Mouse (Mus musculus) intestine, embryonic 16.5 days (tissue): ENCODE measurements at regions not wholly inside any gene's neighbourhood (a gene's known extent, or its start where the extent isn't known, plus 50 kb on each side); places are given as distances from the start of the nearest gene placed in this dataset.
A peak's percentile ranks its signal among the peaks of the same experiment; 100 is the strongest.

Experiments
- ATAC-seq: fragments of 200-750 bp; cut with Nextera tagmentation; 2 replicates; pipeline ENCODE4 v1.8.0; 2017; ENCODE audit warnings: moderate TSS enrichment, moderate library complexity
- H3K27ac ChIP-seq: fragments of 300-500 bp; sonication (generic); 2 replicates; pipeline ENCODE4 v1.5.1; 2014; ENCODE audit warnings: mild to moderate bottlenecking, low read length
- H3K27me3 ChIP-seq: fragments of 300-500 bp; sonication (generic); replicated peaks from 2 replicates; pipeline ENCODE4 v1.6.1; 2014; ENCODE audit warnings: low read length, control low read depth, mixed read lengths; ENCODE audit not compliant: control insufficient read depth, insufficient read depth
- H3K36me3 ChIP-seq: fragments of 300-500 bp; sonication (generic); 2 replicates; pipeline ENCODE4 v1.6.1; 2014; ENCODE audit warnings: low read length, control low read depth; ENCODE audit not compliant: control insufficient read depth, insufficient read depth
- H3K4me1 ChIP-seq: fragments of 300-500 bp; sonication (generic); 2 replicates; pipeline ENCODE4 v1.6.1; 2014; ENCODE audit warnings: low read length, control low read depth, mixed read lengths; ENCODE audit not compliant: control insufficient read depth, insufficient read depth
- H3K4me2 ChIP-seq: fragments of 300-500 bp; sonication (generic); 2 replicates; pipeline ENCODE4 v1.6.1; 2014; ENCODE audit warnings: low read depth, low read length, control low read depth
- H3K4me3 ChIP-seq: fragments of 300-500 bp; sonication (generic); 2 replicates; pipeline ENCODE4 v1.5.1; 2014; ENCODE audit warnings: mild to moderate bottlenecking, low read length
- H3K9ac ChIP-seq: fragments of 300-500 bp; sonication (generic); 2 replicates; pipeline ENCODE4 v1.6.1; 2014; ENCODE audit warnings: low read depth, low read length
- H3K9me3 ChIP-seq: fragments of 300-500 bp; sonication (generic); 2 replicates; pipeline ENCODE4 v1.6.1; 2016; ENCODE audit warnings: low read length, control low read depth; ENCODE audit not compliant: control insufficient read depth
- WGBS: fragments of 180-500 bp; shearing (Covaris S2); extraction: QIAGEN DNeasy Blood & Tissue Kit; methylation state at CpG from one replicate; pipeline ENCODE4 v1.1.7; 2014; 5-methylcytosine and 5-hydroxymethylcytosine counted together

- H3K27me3 ChIP-seq, result no peaks in the 10 kb centered on the region
- ATAC-seq, result no peak
- H3K4me1 ChIP-seq, result 0 out of 2 replicates have a peak, but pooled peaks cover 2% of the 10 kb centered on the region
- H3K9ac ChIP-seq, result no peak overlapping the region
- H3K36me3 ChIP-seq, result no peaks in the 10 kb centered on the region
- H3K4me3 ChIP-seq, result no peak overlapping the region
- H3K9me3 ChIP-seq, result no peaks in the 10 kb centered on the region
- no peak overlapping the region for H3K4me2 ChIP-seq
- no peak overlapping the region for H3K27ac ChIP-seq
- 84% methylated on average over 3 of the region's 3 CpGs for WGBS
These were observed 105.8 kb upstream of the Cadm1 start for GRCm38 (mm10) chr9:47424191-47424590.

GRCm38 (mm10) chr9:47426712-47427111 is 103.3 kb upstream of the Cadm1 start:
- 0 out of 2 replicates have a peak, but pooled peaks cover 3% of the 10 kb centered on the region for H3K4me1 ChIP-seq
- H3K9ac ChIP-seq, result no peak overlapping the region
- H3K27me3 ChIP-seq, result no peaks in the 10 kb centered on the region
- no peak overlapping the region for H3K27ac ChIP-seq
- H3K36me3 ChIP-seq, result no peaks in the 10 kb centered on the region
- H3K9me3 ChIP-seq, result no peaks in the 10 kb centered on the region
- ATAC-seq, result no peak
- no peak overlapping the region for H3K4me2 ChIP-seq
- WGBS, result 81% methylated on average over 5 of the region's 5 CpGs
- H3K4me3 ChIP-seq, result no peak overlapping the region

- no peak overlapping the region for H3K4me3 ChIP-seq
- H3K27ac ChIP-seq, result no peak overlapping the region
- H3K9ac ChIP-seq, result no peak overlapping the region
- no peak overlapping the region for H3K4me2 ChIP-seq
- WGBS, result 58% methylated on average over 8 of the region's 8 CpGs
- H3K9me3 ChIP-seq, result no peaks in the 10 kb centered on the region
- 0 out of 2 replicates have a peak, but pooled peaks cover 3% of the 10 kb centered on the region for H3K4me1 ChIP-seq
- no peaks in the 10 kb centered on the region for H3K36me3 ChIP-seq
- H3K27me3 ChIP-seq, result no peaks in the 10 kb centered on the region
- ATAC-seq, result no peak
These were observed 101.1 kb upstream of the Cadm1 start for GRCm38 (mm10) chr9:47428710-47429341.

GRCm38 (mm10) chr9:47429691-47430090 is 100.3 kb upstream of the Cadm1 start:
- Histone ChIP-seq H3K4me2 (no peak overlapping the region), H3K9ac (no peak overlapping the region), H3K4me1 (0 out of 2 replicates have a peak, but pooled peaks cover 3% of the 10 kb centered on the region), H3K27me3 (no peaks in the 10 kb centered on the region), H3K9me3 (no peaks in the 10 kb centered on the region), H3K27ac (no peak overlapping the region), H3K4me3 (no peak overlapping the region), H3K36me3 (no peaks in the 10 kb centered on the region)
- ATAC-seq, result no peak
- no CpG with 5 or more reads among the region's 1 CpGs for WGBS

GRCm38 (mm10) chr9:47432715-47433114 is 97.3 kb upstream of the Cadm1 start:
- no peaks in the 10 kb centered on the region for H3K36me3 ChIP-seq
- H3K27me3 ChIP-seq, result no peaks in the 10 kb centered on the region
- H3K4me2 ChIP-seq, result no peak overlapping the region
- no peak overlapping the region for H3K27ac ChIP-seq
- no peak overlapping the region for H3K4me3 ChIP-seq
- H3K9me3 ChIP-seq, result no peaks in the 10 kb centered on the region
- H3K4me1 ChIP-seq, result 0 out of 2 replicates have a peak, but pooled peaks cover 6% of the 10 kb centered on the region
- WGBS, result 79% methylated on average over 4 of the region's 4 CpGs
- no peak overlapping the region for H3K9ac ChIP-seq
- ATAC-seq, result no peak

- no peaks in the 10 kb centered on the region for H3K27me3 ChIP-seq
- no peaks in the 10 kb centered on the region for H3K36me3 ChIP-seq
- H3K4me3 ChIP-seq, result no peak overlapping the region
- 0 out of 2 replicates have a peak, but pooled peaks cover 6% of the 10 kb centered on the region for H3K4me1 ChIP-seq
- H3K9me3 ChIP-seq, result no peaks in the 10 kb centered on the region
- no peak overlapping the region for H3K27ac ChIP-seq
- ATAC-seq, result no peak
- 66% methylated on average over 2 of the region's 2 CpGs for WGBS
- H3K9ac ChIP-seq, result no peak overlapping the region
- no peak overlapping the region for H3K4me2 ChIP-seq
These were observed 96.8 kb upstream of the Cadm1 start for GRCm38 (mm10) chr9:47433185-47433584.

GRCm38 (mm10) chr9:47434091-47434490 is 95.9 kb upstream of the Cadm1 start:
- Histone ChIP-seq H3K9ac (no peak overlapping the region), H3K27ac (no peak overlapping the region), H3K4me2 (no peak overlapping the region), H3K36me3 (no peaks in the 10 kb centered on the region), H3K27me3 (no peaks in the 10 kb centered on the region), H3K4me3 (no peak overlapping the region), H3K9me3 (no peaks in the 10 kb centered on the region), H3K4me1 (0 out of 2 replicates have a peak, but pooled peaks cover 5% of the 10 kb centered on the region)
- 89% methylated on average over 2 of the region's 2 CpGs for WGBS
- no peak for ATAC-seq

GRCm38 (mm10) chr9:47438976-47439375 is 91.0 kb upstream of the Cadm1 start:
- no peak overlapping the region for H3K9ac ChIP-seq
- no peak for ATAC-seq
- H3K4me2 ChIP-seq, result no peak overlapping the region
- H3K4me3 ChIP-seq, result no peak overlapping the region
- 0 out of 2 replicates have a peak, but pooled peaks cover 3% of the 10 kb centered on the region for H3K4me1 ChIP-seq
- no peaks in the 10 kb centered on the region for H3K36me3 ChIP-seq
- WGBS, result 73% methylated on average over 4 of the region's 4 CpGs
- 0 out of 2 replicates have a peak, but pooled peaks cover 4% of the 10 kb centered on the region for H3K27me3 ChIP-seq
- H3K9me3 ChIP-seq, result no peaks in the 10 kb centered on the region
- no peak overlapping the region for H3K27ac ChIP-seq

- Histone ChIP-seq H3K9ac (no peak overlapping the region), H3K9me3 (no peaks in the 10 kb centered on the region), H3K4me1 (0 out of 2 replicates have a peak, but pooled peaks cover 3% of the 10 kb centered on the region), H3K4me2 (peak overlapping the region; percentile 28), H3K27ac (no peak overlapping the region), H3K27me3 (0 out of 2 replicates have a peak, but pooled peaks cover 4% of the 10 kb centered on the region), H3K4me3 (no peak overlapping the region), H3K36me3 (no peaks in the 10 kb centered on the region)
- ATAC-seq, result no peak
- WGBS, result 27% methylated on average over 11 of the region's 11 CpGs
These were observed 90.5 kb upstream of the Cadm1 start for GRCm38 (mm10) chr9:47439506-47439905.
